Mouse (Mus musculus): Measurements from ENCODE around the gene Tex37. TPM values are rescaled to one million over a fixed set of nuclear protein-coding genes. Genes with fewer than 3 reads are reported as not detected.

Gene Tex37
- polyA plus RNA-seq, 1 experiment from 2014 or later: not detected

DNA sequence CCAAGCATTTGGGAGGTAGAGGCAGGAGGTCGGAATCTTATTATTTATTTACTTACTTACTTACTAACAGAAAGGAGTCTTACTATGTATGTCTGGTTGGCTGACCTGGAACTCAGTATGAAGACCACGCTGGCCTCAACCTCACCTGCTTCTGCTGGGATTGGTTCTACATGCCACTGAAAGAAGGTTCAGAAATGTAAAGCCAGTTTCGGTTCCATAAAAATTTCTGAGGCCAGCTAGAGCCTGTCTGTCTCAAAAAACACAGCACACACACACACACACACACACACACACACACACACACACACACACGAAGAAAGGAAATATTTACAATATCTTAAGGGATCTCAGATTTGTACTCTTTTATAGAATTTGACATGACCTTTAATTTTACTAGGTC lies 8.4 kb downstream of the Tex37 start:
- H3K9ac ChIP-seq (ENCODE audit: low read depth, low read length): no peak overlapping the region
- WGBS: 77% methylated on average over 4 of the region's 4 CpGs
- H3K27ac ChIP-seq (ENCODE audit: low read depth, low read length): no peak overlapping the region
- H3K4me3 ChIP-seq (ENCODE audit: low read length): no peak overlapping the region
- H3K36me3 ChIP-seq (ENCODE audit: control insufficient read depth, insufficient read depth, low read length): peaks cover 4% of the 10 kb centered on the region; the same call in 1 of the 2 replicates
- H3K9me3 ChIP-seq (ENCODE audit: control insufficient read depth, low read length): no peaks in the 10 kb centered on the region
- no peaks in the 10 kb centered on the region for H3K4me1 ChIP-seq (ENCODE audit: control insufficient read depth, insufficient read depth, low read length)
- H3K4me2 ChIP-seq (replicated peaks; ENCODE audit: low read depth, low read length): no peak overlapping the region
- no peak for ATAC-seq (ENCODE audit: low FRiP score, low TSS enrichment)
- 0 out of 2 replicates have a peak, but pooled peaks cover 9% of the 10 kb centered on the region for H3K27me3 ChIP-seq (ENCODE audit: control insufficient read depth, insufficient read depth, low read length)

DNA sequence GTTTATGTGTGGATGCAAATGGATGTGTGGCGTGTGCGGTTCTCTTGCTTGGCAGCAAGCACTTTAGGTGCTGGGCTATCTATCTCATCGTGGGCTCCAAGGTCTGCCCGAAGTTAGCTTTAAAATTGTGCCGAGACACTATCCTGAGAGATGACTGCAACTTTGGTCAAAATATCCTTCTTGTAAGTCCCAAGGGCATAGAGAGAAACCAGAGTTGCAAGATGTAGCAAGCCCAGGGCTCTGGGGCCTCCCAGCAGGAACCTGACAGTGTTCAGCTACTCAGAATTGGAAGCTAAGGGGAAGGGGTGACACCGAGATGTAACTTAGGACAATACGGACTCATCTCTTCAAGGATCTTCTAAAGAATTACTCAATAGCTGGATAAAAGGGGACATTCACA lies 9.2 kb downstream of the Tex37 start:
- Histone ChIP-seq H3K27ac (ENCODE audit: low read depth, low read length) (no peak overlapping the region), H3K9ac (ENCODE audit: low read depth, low read length) (no peak overlapping the region), H3K36me3 (ENCODE audit: control insufficient read depth, insufficient read depth, low read length) (peaks cover 5% of the 10 kb centered on the region; the same call in 1 of the 2 replicates), H3K27me3 (ENCODE audit: control insufficient read depth, insufficient read depth, low read length) (0 out of 2 replicates have a peak, but pooled peaks cover 9% of the 10 kb centered on the region), H3K4me3 (ENCODE audit: low read length) (no peak overlapping the region), H3K4me1 (ENCODE audit: control insufficient read depth, insufficient read depth, low read length) (no peaks in the 10 kb centered on the region), H3K4me2 (replicated peaks; ENCODE audit: low read depth, low read length) (no peak overlapping the region), H3K9me3 (ENCODE audit: control insufficient read depth, low read length) (no peaks in the 10 kb centered on the region)
- 92% methylated on average over 7 of the region's 7 CpGs for WGBS
- ATAC-seq (ENCODE audit: low FRiP score, low TSS enrichment): no peak

DNA sequence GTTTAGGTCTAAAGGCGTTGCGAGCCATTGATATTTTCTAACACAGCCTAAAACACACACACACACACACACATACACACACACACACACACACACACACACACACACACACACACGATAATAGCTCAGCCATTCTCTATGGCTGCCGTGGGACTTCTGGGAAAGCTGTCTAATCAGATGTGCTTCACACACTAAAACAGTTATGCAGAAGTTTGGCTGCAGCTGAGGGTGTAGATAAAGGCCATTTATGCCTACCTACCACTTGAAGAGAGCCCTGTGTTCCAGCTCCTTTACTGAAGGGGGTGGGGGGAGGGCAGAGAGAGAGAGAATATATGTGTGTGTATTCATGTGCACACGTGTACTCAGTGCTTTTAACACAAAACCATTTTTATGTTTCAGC lies 15.0 kb downstream of the Tex37 start:
- Histone ChIP-seq H3K4me1 (ENCODE audit: control insufficient read depth, insufficient read depth, low read length) (no peaks in the 10 kb centered on the region), H3K36me3 (ENCODE audit: control insufficient read depth, insufficient read depth, low read length) (peaks cover 26% of the 10 kb centered on the region), H3K9ac (ENCODE audit: low read depth, low read length) (no peak overlapping the region), H3K27me3 (ENCODE audit: control insufficient read depth, insufficient read depth, low read length) (no peaks in the 10 kb centered on the region), H3K4me2 (replicated peaks; ENCODE audit: low read depth, low read length) (no peak overlapping the region), H3K4me3 (ENCODE audit: low read length) (no peak overlapping the region), H3K9me3 (ENCODE audit: control insufficient read depth, low read length) (no peaks in the 10 kb centered on the region), H3K27ac (ENCODE audit: low read depth, low read length) (no peak overlapping the region)
- WGBS: 82% methylated on average over 5 of the region's 5 CpGs
- no peak for ATAC-seq (ENCODE audit: low FRiP score, low TSS enrichment)

DNA sequence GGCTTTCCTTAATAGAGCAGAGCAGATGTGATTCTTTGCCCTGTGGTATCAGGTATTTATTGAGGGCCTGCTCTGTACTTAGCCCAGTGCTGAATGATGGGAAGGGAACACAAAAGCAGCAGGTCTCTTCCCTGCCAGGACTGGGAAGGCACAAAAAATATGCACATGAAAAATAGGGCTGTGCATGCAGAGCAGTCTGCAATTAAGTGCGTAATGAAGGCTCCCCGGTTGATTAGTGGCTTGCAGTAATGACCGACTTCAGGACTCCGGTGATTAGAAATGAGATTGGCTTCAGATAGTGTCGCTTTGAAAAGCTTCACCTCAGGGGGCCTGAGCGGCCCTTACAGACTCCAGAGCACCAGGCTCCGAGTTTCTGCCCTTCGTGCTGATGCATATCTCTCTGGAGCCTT lies 19.1 kb downstream of the Tex37 start:
- Histone ChIP-seq H3K4me2 (replicated peaks; ENCODE audit: low read depth, low read length) (no peak overlapping the region), H3K27me3 (ENCODE audit: control insufficient read depth, insufficient read depth, low read length) (no peaks in the 10 kb centered on the region), H3K36me3 (ENCODE audit: control insufficient read depth, insufficient read depth, low read length) (peaks cover 47% of the 10 kb centered on the region), H3K4me3 (ENCODE audit: low read length) (no peak overlapping the region), H3K9ac (ENCODE audit: low read depth, low read length) (no peak overlapping the region), H3K4me1 (ENCODE audit: control insufficient read depth, insufficient read depth, low read length) (no peaks in the 10 kb centered on the region), H3K27ac (ENCODE audit: low read depth, low read length) (no peak overlapping the region), H3K9me3 (ENCODE audit: control insufficient read depth, low read length) (no peaks in the 10 kb centered on the region)
- 22% methylated on average over 8 of the region's 8 CpGs for WGBS
- no peak for ATAC-seq (ENCODE audit: low FRiP score, low TSS enrichment)

DNA sequence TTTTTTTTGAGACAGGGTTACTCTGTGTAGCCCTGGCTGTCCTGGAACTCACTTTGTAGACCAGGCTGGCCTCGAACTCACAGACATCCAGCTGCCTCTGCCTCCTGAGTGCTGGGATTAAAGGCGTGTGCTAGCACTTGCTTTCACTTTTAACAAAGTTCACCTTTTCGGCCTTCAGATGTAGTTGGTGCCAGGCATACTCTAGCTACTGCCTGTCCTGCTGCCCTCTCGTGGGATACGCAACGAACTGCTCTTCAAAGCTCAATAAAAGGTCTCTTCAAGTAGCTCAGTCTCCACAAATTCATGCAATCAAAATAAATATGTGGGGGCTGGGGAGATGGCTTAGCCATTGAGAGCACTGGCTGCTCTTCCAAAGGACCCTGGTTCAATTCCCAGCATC lies 20.6 kb downstream of the Tex37 start:
- no peak for ATAC-seq (ENCODE audit: low FRiP score, low TSS enrichment)
- Histone ChIP-seq H3K36me3 (ENCODE audit: control insufficient read depth, insufficient read depth, low read length) (peaks cover 42% of the 10 kb centered on the region), H3K27ac (ENCODE audit: low read depth, low read length) (no peak overlapping the region), H3K9ac (ENCODE audit: low read depth, low read length) (no peak overlapping the region), H3K27me3 (ENCODE audit: control insufficient read depth, insufficient read depth, low read length) (no peaks in the 10 kb centered on the region), H3K4me2 (replicated peaks; ENCODE audit: low read depth, low read length) (no peak overlapping the region), H3K4me3 (ENCODE audit: low read length) (no peak overlapping the region), H3K9me3 (ENCODE audit: control insufficient read depth, low read length) (no peaks in the 10 kb centered on the region), H3K4me1 (ENCODE audit: control insufficient read depth, insufficient read depth, low read length) (no peaks in the 10 kb centered on the region)
- 82% methylated on average over 6 of the region's 6 CpGs for WGBS

DNA sequence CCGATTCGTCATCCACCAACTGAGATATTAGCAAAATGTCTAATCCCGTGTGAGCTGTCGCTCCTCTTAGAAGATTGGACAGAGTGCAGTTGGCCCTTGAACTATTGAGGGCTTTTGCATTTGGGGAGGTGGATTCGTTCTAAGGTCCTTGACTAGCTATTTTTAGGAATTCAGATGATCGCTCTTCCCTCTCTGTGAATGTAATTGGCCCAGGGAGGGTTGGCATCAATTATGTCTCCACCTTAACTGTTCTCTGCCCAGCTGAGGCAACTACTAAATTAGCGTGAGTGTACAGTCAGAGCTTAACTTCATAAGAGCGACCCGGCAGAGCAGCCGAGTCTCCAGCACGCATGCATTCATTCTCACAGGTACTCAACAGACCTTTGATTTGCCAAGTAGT lies 30.7 kb downstream of the Tex37 start:
- H3K27ac ChIP-seq (ENCODE audit: low read depth, low read length): no peak overlapping the region
- H3K9ac ChIP-seq (ENCODE audit: low read depth, low read length): no peak overlapping the region
- H3K9me3 ChIP-seq (ENCODE audit: control insufficient read depth, low read length): no peaks in the 10 kb centered on the region
- no peak overlapping the region for H3K4me3 ChIP-seq (ENCODE audit: low read length)
- H3K4me1 ChIP-seq (ENCODE audit: control insufficient read depth, insufficient read depth, low read length): no peaks in the 10 kb centered on the region
- H3K4me2 ChIP-seq (replicated peaks; ENCODE audit: low read depth, low read length): no peak overlapping the region
- 94% methylated on average over 11 of the region's 11 CpGs for WGBS
- H3K36me3 ChIP-seq (ENCODE audit: control insufficient read depth, insufficient read depth, low read length): peaks cover 82% of the 10 kb centered on the region
- no peak for ATAC-seq (ENCODE audit: low FRiP score, low TSS enrichment)
- no peaks in the 10 kb centered on the region for H3K27me3 ChIP-seq (ENCODE audit: control insufficient read depth, insufficient read depth, low read length)

DNA sequence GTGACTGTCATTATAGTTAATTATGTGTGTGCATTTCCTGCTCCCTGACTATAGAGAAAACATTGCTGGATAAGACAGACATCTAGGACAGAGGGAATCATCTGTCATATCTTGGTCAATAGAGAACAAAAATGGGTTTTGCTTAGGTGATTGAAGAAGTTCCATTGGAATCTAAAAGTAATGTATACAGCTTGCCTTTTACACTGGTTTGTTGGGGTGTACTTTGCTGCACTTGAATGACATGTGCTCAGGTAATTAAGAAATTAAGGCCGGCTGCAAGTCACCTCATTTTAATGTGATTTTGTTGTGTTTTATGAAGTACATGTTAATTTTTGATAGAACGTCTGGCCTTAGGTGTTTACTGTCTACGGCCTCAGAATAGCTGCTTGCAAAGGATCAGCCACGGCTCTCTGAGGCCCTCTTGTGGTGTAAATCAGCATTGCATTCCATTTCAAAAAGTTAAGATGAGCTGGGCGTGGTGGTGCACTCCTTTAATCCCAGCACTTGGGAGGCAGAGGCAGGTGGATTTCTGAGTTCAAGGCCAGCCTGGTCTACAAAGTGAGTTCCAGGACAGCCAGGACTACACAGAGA lies 37.9 kb downstream of the Tex37 start:
- no peaks in the 10 kb centered on the region for H3K27me3 ChIP-seq (ENCODE audit: control insufficient read depth, insufficient read depth, low read length)
- no peak overlapping the region for H3K4me2 ChIP-seq (replicated peaks; ENCODE audit: low read depth, low read length)
- H3K36me3 ChIP-seq (ENCODE audit: control insufficient read depth, insufficient read depth, low read length): peaks cover 24% of the 10 kb centered on the region; the same call in 1 of the 2 replicates
- peak; percentile 32; the same call in 1 of the 2 replicates for ATAC-seq (ENCODE audit: low FRiP score, low TSS enrichment)
- H3K4me1 ChIP-seq (ENCODE audit: control insufficient read depth, insufficient read depth, low read length): no peaks in the 10 kb centered on the region
- H3K27ac ChIP-seq (ENCODE audit: low read depth, low read length): no peak overlapping the region
- H3K9ac ChIP-seq (ENCODE audit: low read depth, low read length): no peak overlapping the region
- no peak overlapping the region for H3K4me3 ChIP-seq (ENCODE audit: low read length)
- WGBS: 21% methylated on average over 5 of the region's 5 CpGs
- H3K9me3 ChIP-seq (ENCODE audit: control insufficient read depth, low read length): no peaks in the 10 kb centered on the region

DNA sequence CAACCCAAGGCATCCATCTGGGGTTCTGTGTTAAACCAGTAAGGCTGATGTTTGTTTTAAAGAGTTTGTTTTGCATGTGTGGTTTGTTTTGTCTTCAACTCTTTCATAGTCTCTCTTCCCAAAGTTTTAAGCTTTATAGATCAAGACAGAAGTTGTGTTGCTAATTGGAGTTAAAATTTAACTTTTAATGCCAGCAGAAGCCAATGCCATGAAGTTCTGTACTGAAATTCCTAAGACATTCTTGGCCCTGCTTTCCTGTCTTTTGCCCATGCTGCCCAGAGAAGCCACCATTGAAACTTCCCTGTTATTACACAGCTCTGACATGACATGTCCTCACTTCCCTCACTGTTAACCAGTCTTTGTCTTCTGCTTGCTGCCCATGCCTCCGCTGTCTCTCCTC lies 43.7 kb downstream of the Tex37 start:
- WGBS: 93% methylated on average over 1 of the region's 1 CpGs
- Histone ChIP-seq H3K27me3 (ENCODE audit: control insufficient read depth, insufficient read depth, low read length) (no peaks in the 10 kb centered on the region), H3K4me1 (ENCODE audit: control insufficient read depth, insufficient read depth, low read length) (no peaks in the 10 kb centered on the region), H3K4me2 (replicated peaks; ENCODE audit: low read depth, low read length) (no peak overlapping the region), H3K36me3 (ENCODE audit: control insufficient read depth, insufficient read depth, low read length) (no peaks in the 10 kb centered on the region; the same call in 1 of the 2 replicates), H3K9me3 (ENCODE audit: control insufficient read depth, low read length) (no peaks in the 10 kb centered on the region), H3K27ac (ENCODE audit: low read depth, low read length) (no peak overlapping the region), H3K9ac (ENCODE audit: low read depth, low read length) (no peak overlapping the region), H3K4me3 (ENCODE audit: low read length) (no peak overlapping the region)
- ATAC-seq (ENCODE audit: low FRiP score, low TSS enrichment): no peak

DNA sequence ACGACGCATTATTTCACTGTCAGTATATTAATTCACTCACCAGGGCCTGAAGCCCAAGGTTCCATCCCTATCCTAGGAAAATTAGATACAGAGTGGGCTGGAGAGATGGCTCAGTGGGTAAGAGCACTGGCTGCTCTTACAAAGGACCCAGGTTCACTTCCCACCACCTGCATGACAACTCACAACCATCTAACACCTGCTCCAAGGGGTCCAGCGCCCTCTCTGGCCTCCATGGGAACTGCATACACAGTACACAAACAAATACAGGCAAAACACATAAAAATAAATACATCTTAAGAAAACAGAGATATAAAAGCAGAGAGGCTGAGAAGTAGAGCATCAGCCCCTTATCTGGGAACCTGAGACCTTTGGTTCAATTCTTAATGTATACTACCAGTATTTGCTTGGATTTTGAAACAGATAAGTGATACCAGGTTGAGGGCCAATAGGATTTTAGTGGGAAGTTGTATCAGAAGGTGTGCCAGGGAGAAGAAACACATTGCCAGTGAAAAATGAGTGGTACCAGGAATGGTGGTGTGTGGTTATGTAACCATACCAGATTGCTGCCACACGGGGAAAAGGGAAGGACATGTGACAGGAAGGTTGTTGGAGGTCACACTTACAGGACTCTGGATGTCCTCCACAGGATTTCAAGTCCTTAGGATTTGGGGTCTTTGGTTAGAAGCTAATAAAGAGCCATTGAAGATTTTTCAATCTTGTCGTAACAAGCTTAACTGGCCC lies 44.5 kb downstream of the Tex37 start:
- Histone ChIP-seq H3K27me3 (ENCODE audit: control insufficient read depth, insufficient read depth, low read length) (no peaks in the 10 kb centered on the region), H3K4me3 (ENCODE audit: low read length) (no peak overlapping the region), H3K4me2 (replicated peaks; ENCODE audit: low read depth, low read length) (no peak overlapping the region), H3K9ac (ENCODE audit: low read depth, low read length) (no peak overlapping the region), H3K4me1 (ENCODE audit: control insufficient read depth, insufficient read depth, low read length) (no peaks in the 10 kb centered on the region), H3K27ac (ENCODE audit: low read depth, low read length) (no peak overlapping the region), H3K36me3 (ENCODE audit: control insufficient read depth, insufficient read depth, low read length) (no peaks in the 10 kb centered on the region; the same call in 1 of the 2 replicates), H3K9me3 (ENCODE audit: control insufficient read depth, low read length) (no peaks in the 10 kb centered on the region)
- ATAC-seq (ENCODE audit: low FRiP score, low TSS enrichment): no peak
- 75% methylated on average over 5 of the region's 5 CpGs for WGBS

Data from kidney, embryonic 14.5 days (tissue).